Mouse (Mus musculus) stomach, embryonic 14.5 days (tissue): ENCODE results near the gene Shkbp1. TPM values are rescaled to one million over a fixed set of nuclear protein-coding genes. Genes with fewer than 3 reads are reported as not detected.

Experiments
- ATAC-seq: fragments of 200-750 bp; cut with Nextera tagmentation; 2 replicates; pipeline ENCODE4 v1.8.0; 2017; ENCODE audit warnings: low read depth, moderate TSS enrichment; ENCODE audit not compliant: insufficient number of reproducible peaks, insufficient read depth, low FRiP score
- H3K27ac ChIP-seq: fragments of 300-500 bp; sonication (generic); 2 replicates; pipeline ENCODE4 v1.5.1; 2014; ENCODE audit warnings: mild to moderate bottlenecking, low read length, moderate library complexity, mixed read lengths
- H3K27me3 ChIP-seq: fragments of 300-500 bp; sonication (generic); 2 replicates; pipeline ENCODE4 v1.6.1; 2014; ENCODE audit warnings: low read length, control low read depth, mixed read lengths; ENCODE audit not compliant: control insufficient read depth, insufficient read depth
- H3K36me3 ChIP-seq: fragments of 300-500 bp; sonication (generic); 2 replicates; pipeline ENCODE4 v1.6.1; 2014; ENCODE audit warnings: mild to moderate bottlenecking, control low read depth, low read length, moderate library complexity, mixed read lengths; ENCODE audit not compliant: control insufficient read depth, insufficient read depth
- H3K4me1 ChIP-seq: fragments of 300-500 bp; sonication (generic); 2 replicates; pipeline ENCODE4 v1.6.1; 2014; ENCODE audit warnings: low read length, control low read depth, mixed read lengths; ENCODE audit not compliant: control insufficient read depth, insufficient read depth
- H3K4me2 ChIP-seq: fragments of 300-500 bp; sonication (generic); replicated peaks from 2 replicates; pipeline ENCODE4 v1.6.1; 2014; ENCODE audit warnings: low read depth, low read length, control low read depth
- H3K4me3 ChIP-seq: fragments of 300-500 bp; sonication (generic); 2 replicates; pipeline ENCODE4 v1.5.1; 2014; ENCODE audit warnings: low read depth, low read length, control low read depth
- H3K9ac ChIP-seq: fragments of 300-500 bp; sonication (generic); replicated peaks from 2 replicates; pipeline ENCODE4 v1.6.1; 2014; ENCODE audit warnings: low read depth, mild to moderate bottlenecking, control low read depth, low read length, moderate library complexity, mixed read lengths
- H3K9me3 ChIP-seq: fragments of 300-500 bp; sonication (generic); 2 replicates; pipeline ENCODE4 v1.6.1; 2016; ENCODE audit warnings: low read depth, low read length, control low read depth; ENCODE audit not compliant: control insufficient read depth
- WGBS: fragments of 180-500 bp; shearing (Covaris S2); extraction: QIAGEN DNeasy Blood & Tissue Kit; methylation state at CpG from one replicate; pipeline ENCODE4 v1.1.7; 2014; 5-methylcytosine and 5-hydroxymethylcytosine counted together
- polyA plus RNA-seq: library from polyadenylated mRNA; unstranded; fragments of >200 nt; fragmentation: Nextera tagmentation; extraction: Ambion mirVana; gene quantifications from 2 replicates; pipeline ENCODE4 v1.2.1, GENCODE M21; 2014

Gene Shkbp1
- polyA plus RNA-seq = 41.5 and 41.6 TPM in 2 replicates

GRCm38 (mm10) chr7:27355745-27356240 is at the start of gene Shkbp1:
Gene Shkbp1 (minus strand): TSS chr7:27356019.
- peak within 1 kb of the TSS; percentile 85 for H3K4me2 ChIP-seq
- 1% methylated on average over 34 of the region's 34 CpGs for WGBS
- peak; percentile 93 for ATAC-seq

DNA sequence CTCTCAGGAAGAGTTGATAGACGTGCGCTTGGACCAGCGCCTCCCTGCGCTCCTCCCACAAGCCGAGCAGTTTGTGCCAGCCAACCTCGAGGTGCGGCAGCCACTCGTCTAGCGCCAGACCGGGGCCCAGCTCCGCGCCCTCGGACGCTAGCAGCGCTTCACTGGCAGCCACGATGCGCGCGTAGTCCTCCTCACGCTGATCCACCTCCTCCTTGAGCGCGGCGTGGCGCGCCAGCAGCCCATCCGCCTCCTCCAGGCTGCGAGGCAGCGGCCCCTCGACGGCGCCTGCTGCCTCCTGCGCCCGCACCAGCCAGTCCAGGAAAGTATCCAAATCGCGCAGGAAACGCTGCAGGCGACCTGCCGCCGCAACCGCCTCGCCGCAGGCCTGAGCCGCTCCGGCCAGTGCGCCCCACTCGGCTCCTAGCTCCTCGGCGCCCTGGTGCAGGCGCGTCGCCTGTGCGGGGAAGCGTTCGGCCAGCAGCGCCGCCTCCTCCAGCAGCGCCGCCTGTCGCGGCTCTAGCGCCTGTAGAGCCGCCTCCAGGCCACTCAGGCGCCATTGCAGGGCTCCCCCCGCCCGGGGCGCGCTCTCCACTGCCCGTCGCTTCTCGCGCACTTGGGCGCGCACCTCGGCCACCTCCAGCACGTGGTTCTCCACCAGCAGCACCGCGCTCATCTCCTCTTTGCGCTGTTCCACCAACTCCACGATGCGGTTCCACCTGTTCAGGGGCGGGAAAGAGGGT is 48.6 kb upstream of the Shkbp1 start:
- H3K4me2 ChIP-seq = peak overlapping the region; percentile 33
- WGBS = 4% methylated on average over 81 of the region's 81 CpGs
- H3K27me3 ChIP-seq = peaks cover 51% of the 10 kb centered on the region
- no peak for ATAC-seq
- H3K36me3 ChIP-seq = no peaks in the 10 kb centered on the region
- H3K27ac ChIP-seq = no peak overlapping the region
- H3K4me1 ChIP-seq = peaks cover 3% of the 10 kb centered on the region; the same call in 1 of the 2 replicates
- peaks cover 7% of the 10 kb centered on the region for H3K9me3 ChIP-seq
- no peak overlapping the region for H3K9ac ChIP-seq
- peak overlapping the region; percentile 15; the same call in 1 of the 2 replicates for H3K4me3 ChIP-seq

More at GRCm38 (mm10) chr7:27355745-27356240, at the start of gene Shkbp1:
- 0 out of 2 replicates have a peak, but pooled peaks cover 5% of the 10 kb centered on the region for H3K36me3 ChIP-seq
- H3K4me3 ChIP-seq = peak within 1 kb of the TSS; percentile 61
- H3K4me1 ChIP-seq = peaks cover 23% of the 10 kb centered on the region
- H3K9ac ChIP-seq = peak within 1 kb of the TSS; percentile 39
- no peaks in the 10 kb centered on the region for H3K9me3 ChIP-seq
- peak within 1 kb of the TSS; percentile 93 for H3K27ac ChIP-seq
- H3K27me3 ChIP-seq = no peaks in the 10 kb centered on the region

DNA sequence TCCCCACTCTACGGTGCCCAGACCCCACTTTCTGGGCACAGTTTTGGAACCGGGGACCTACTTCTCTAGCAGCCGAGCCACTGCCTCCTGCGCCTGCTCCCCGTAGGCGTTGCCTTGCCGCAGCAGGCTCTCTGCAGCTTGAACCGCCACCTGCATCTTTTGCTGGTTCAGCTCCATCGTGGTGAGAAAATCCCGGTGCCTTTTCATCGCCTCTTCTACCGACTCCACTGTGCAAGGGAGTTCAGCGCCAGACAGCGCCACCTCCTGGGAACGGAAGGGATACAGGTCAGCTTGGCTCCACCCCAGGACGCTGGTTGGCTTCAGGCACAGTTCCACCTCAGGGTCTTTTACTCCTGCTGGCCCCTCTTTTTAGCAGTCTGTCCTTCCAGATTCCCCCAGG is 46.9 kb upstream of the Shkbp1 start:
- no peak overlapping the region for H3K9ac ChIP-seq
- no peaks in the 10 kb centered on the region for H3K36me3 ChIP-seq
- no peak overlapping the region for H3K27ac ChIP-seq
- H3K4me2 ChIP-seq = no peak overlapping the region
- peaks cover 3% of the 10 kb centered on the region; the same call in 1 of the 2 replicates for H3K4me1 ChIP-seq
- ATAC-seq = peak; percentile 44; the same call in 1 of the 2 replicates
- H3K4me3 ChIP-seq = no peak overlapping the region
- 11% methylated on average over 16 of the region's 16 CpGs for WGBS
- peaks cover 40% of the 10 kb centered on the region for H3K27me3 ChIP-seq
- peaks cover 7% of the 10 kb centered on the region for H3K9me3 ChIP-seq

DNA sequence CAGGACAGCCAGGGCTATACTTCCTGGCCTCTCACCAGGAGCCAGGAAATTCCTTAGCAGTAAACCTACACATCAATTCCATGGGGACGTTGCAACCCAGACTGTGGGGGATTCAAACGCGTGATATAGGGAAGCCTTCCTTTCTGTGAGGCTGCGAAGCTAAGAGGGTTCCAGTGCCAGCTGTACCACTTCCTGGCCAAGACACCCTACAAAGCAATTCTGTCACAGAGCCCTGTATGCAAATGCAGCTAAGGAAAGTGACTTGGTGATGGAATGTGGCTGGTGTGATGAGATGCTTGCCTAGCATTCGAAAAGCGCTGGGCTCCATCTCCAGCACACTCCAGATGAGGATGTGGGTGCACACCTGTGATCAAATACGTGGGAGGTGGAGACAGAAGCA is 44.7 kb upstream of the Shkbp1 start:
- H3K27me3 ChIP-seq = peaks cover 37% of the 10 kb centered on the region
- no peak overlapping the region for H3K4me2 ChIP-seq
- peaks cover 3% of the 10 kb centered on the region; the same call in 1 of the 2 replicates for H3K4me1 ChIP-seq
- WGBS = 79% methylated on average over 7 of the region's 7 CpGs
- H3K4me3 ChIP-seq = no peak overlapping the region
- H3K27ac ChIP-seq = no peak overlapping the region
- ATAC-seq = no peak
- H3K36me3 ChIP-seq = no peaks in the 10 kb centered on the region
- peaks cover 7% of the 10 kb centered on the region for H3K9me3 ChIP-seq
- no peak overlapping the region for H3K9ac ChIP-seq

DNA sequence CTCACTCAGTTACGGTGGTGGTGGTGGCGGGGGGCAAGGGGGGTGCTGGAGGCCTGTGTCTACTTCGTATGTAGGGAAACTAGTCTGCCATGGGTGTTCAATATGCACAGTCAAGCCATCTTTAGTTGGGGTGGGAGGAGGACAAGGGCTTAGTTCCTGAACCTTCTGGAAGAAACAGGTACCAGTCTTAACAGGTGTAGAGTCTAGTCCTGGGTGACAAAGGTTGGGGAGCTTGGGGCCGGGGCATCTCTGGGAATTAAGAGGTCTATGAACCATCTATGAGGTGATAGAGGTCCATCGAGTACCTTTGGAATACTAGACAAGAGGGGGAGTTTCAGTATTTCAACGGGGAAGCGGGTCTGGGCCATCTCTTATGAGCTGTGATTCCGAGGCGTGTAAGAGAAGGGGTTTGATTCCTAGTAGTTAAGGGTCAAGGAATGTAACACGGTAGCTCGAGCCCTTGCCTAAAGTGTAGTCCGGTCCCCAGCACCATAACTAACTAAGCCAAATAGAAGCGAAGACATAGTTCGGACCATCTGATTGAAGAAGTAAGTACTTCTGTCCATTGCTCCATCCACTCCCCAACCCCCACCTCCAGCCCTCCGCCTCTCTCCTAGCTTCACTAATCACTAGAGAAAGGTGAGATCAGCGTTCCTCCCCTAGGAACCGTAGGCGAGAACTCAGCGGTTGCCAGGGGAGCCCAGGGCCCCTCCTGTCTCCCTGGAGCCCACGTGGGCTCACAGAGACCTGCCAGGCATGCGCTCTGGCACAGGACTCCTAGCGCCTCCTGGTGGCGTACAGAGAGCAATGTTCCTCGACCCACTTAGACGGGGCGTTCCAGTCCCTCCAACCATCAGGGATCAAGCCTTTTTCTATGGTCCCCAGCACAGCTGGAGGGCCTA is 41.5 kb upstream of the Shkbp1 start:
- WGBS = 20% methylated on average over 26 of the region's 26 CpGs
- Histone ChIP-seq H3K4me1 (no peaks in the 10 kb centered on the region), H3K36me3 (no peaks in the 10 kb centered on the region), H3K9me3 (no peaks in the 10 kb centered on the region), H3K27me3 (peaks cover 24% of the 10 kb centered on the region), H3K4me3 (no peak overlapping the region), H3K9ac (no peak overlapping the region), H3K4me2 (no peak overlapping the region), H3K27ac (no peak overlapping the region)
- ATAC-seq = peak; percentile 78; the same call in 1 of the 2 replicates

- Histone ChIP-seq H3K27me3 (peaks cover 26% of the 10 kb centered on the region), H3K9me3 (no peaks in the 10 kb centered on the region), H3K9ac (peak overlapping the region; percentile 11), H3K4me2 (peak overlapping the region; percentile 73), H3K4me3 (peak overlapping the region; percentile 46), H3K4me1 (no peaks in the 10 kb centered on the region), H3K27ac (no peak overlapping the region), H3K36me3 (no peaks in the 10 kb centered on the region)
- ATAC-seq = no peak
- 1% methylated on average over 53 of the region's 68 CpGs for WGBS
Observed at GRCm38 (mm10) chr7:27396184-27397047, 40.6 kb upstream of the Shkbp1 start.

- H3K9ac ChIP-seq = no peak overlapping the region; the same call in 1 of the 2 replicates
- no peak overlapping the region for H3K27ac ChIP-seq
- peak overlapping the region; percentile 46 for H3K4me3 ChIP-seq
- ATAC-seq = no peak
- H3K4me2 ChIP-seq = peak overlapping the region; percentile 73
- peaks cover 29% of the 10 kb centered on the region for H3K27me3 ChIP-seq
- 3% methylated on average over 22 of the region's 22 CpGs for WGBS
- no peaks in the 10 kb centered on the region for H3K36me3 ChIP-seq
- no peaks in the 10 kb centered on the region for H3K4me1 ChIP-seq
- no peaks in the 10 kb centered on the region for H3K9me3 ChIP-seq
Observed at GRCm38 (mm10) chr7:27395521-27396183, 39.8 kb upstream of the Shkbp1 start.
